Mouse (Mus musculus): Measurements from ENCODE around the gene Adi1.

DNA sequence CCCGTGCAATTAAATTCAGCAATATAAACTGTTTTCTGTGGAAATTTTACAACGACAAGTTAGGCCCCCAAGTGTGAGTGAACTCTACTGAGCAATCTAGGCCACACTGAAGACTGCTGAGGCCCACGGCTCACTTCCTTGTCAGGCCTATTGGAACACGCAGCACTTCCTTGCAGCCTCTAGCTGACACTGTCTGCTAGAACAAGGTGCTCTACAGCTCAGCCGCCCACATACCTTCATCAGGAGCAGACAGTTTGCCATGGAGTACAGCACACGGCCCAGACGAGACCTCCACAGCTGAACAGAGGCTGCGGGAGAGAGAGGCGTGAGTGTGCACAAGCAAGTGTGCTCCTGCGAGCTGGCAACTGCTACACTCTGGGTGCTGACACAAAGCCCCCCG lies 26.3 kb downstream of the Adi1 start:
- no peak for TF ChIP-seq USF1 (IDR thresholded peaks at IDR 0.05; ENCODE audit: low read depth, low read length)
- no peak for TF ChIP-seq POLR2A (IDR thresholded peaks at IDR 0.05; ENCODE audit: control insufficient read depth in 1 of 2, insufficient read depth in 1 of 2, low read depth in 1 of 2, low read length in 2 of 2, poor library complexity in 1 of 2)
- no peak for TF ChIP-seq MAFK (IDR thresholded peaks at IDR 0.05; ENCODE audit: borderline replicate concordance, low read depth, low read length)
- TF ChIP-seq ZKSCAN1 (IDR thresholded peaks at IDR 0.05; ENCODE audit: low read depth, low read length) = no peak
- no peak for TF ChIP-seq MAX (IDR thresholded peaks at IDR 0.05; ENCODE audit: low read length)
- TF ChIP-seq CTCF (IDR thresholded peaks at IDR 0.05 in 2 of 3, conservative IDR thresholded peaks at IDR 0.05 in 1 of 3; ENCODE audit: control insufficient read depth in 1 of 3, insufficient read depth in 1 of 3, low read depth in 2 of 3, low read length in 3 of 3, poor library complexity in 1 of 3, severe bottlenecking in 1 of 3) = no peak
- TF ChIP-seq GABPA (IDR thresholded peaks at IDR 0.05; ENCODE audit: low read depth, low read length) = no peak
- TF ChIP-seq RAD21 (IDR thresholded peaks at IDR 0.05; ENCODE audit: low read depth, low read length) = no peak
- TF ChIP-seq EP300 (IDR thresholded peaks at IDR 0.05; ENCODE audit: low read depth in 1 of 2, low read length in 2 of 2) = no peak
- TF ChIP-seq ETS1 (IDR thresholded peaks at IDR 0.05; ENCODE audit: low read depth, low read length) = no peak

Measured in MEL (cell line).